Mouse (Mus musculus) embryonic facial prominence, embryonic 11.5 days (tissue): ENCODE data around the gene Rassf8. TPM values are rescaled to one million over a fixed set of nuclear protein-coding genes. Genes with fewer than 3 reads are reported as not detected.

ENCODE experiments used
- ATAC-seq: fragments of 200-750 bp; cut with Nextera tagmentation; replicated peaks from 2 replicates; pipeline ENCODE4 v1.8.0; 2017; ENCODE audit warnings: low read depth; ENCODE audit not compliant: insufficient number of reproducible peaks, low FRiP score, low TSS enrichment
- DNase-seq: peaks from one replicate; pipeline ENCODE4 v3.0.0-alpha.2; 2015; ENCODE audit warnings: low spot score
- H3K27ac ChIP-seq: fragments of 300-500 bp; sonication (generic); replicated peaks from 2 replicates; pipeline ENCODE4 v1.5.1; 2014; ENCODE audit warnings: mild to moderate bottlenecking, low read depth, low read length, control low read depth
- H3K27me3 ChIP-seq: fragments of 300-500 bp; sonication (generic); 2 replicates; pipeline ENCODE4 v1.6.1; 2014; ENCODE audit warnings: mild to moderate bottlenecking, low read length, moderate library complexity, mixed read lengths; ENCODE audit not compliant: control insufficient read depth, insufficient read depth
- H3K36me3 ChIP-seq: fragments of 300-500 bp; sonication (generic); replicated peaks from 2 replicates; pipeline ENCODE4 v1.6.1; 2014; ENCODE audit warnings: low read depth, mild to moderate bottlenecking, low read length, moderate library complexity, mixed read lengths; ENCODE audit not compliant: control insufficient read depth, insufficient read depth
- H3K4me1 ChIP-seq: fragments of 300-500 bp; sonication (generic); 2 replicates; pipeline ENCODE4 v1.6.1; 2014; ENCODE audit warnings: low read length, mixed read lengths; ENCODE audit not compliant: control insufficient read depth, insufficient read depth
- H3K4me2 ChIP-seq: fragments of 300-500 bp; sonication (generic); 2 replicates; pipeline ENCODE4 v1.6.1; 2014; ENCODE audit warnings: low read depth, mild to moderate bottlenecking, control low read depth, low read length, moderate library complexity
- H3K4me3 ChIP-seq: fragments of 300-500 bp; sonication (generic); 2 replicates; pipeline ENCODE4 v1.5.1; 2014; ENCODE audit warnings: low read depth, low read length, control low read depth
- H3K9ac ChIP-seq: fragments of 300-500 bp; sonication (generic); replicated peaks from 2 replicates; pipeline ENCODE4 v1.6.1; 2014; ENCODE audit warnings: mild to moderate bottlenecking, control low read depth, low read length
- H3K9me3 ChIP-seq: fragments of 300-500 bp; sonication (generic); replicated peaks from 2 replicates; pipeline ENCODE4 v1.6.1; 2016; ENCODE audit warnings: mild to moderate bottlenecking, low read length, inconsistent platforms, mixed read lengths; ENCODE audit not compliant: control insufficient read depth
- WGBS: fragments of 180-500 bp; shearing (Covaris S2); extraction: QIAGEN DNeasy Blood & Tissue Kit; methylation state at CpG from one replicate; pipeline ENCODE4 v1.1.7; 2014; 5-methylcytosine and 5-hydroxymethylcytosine counted together
- polyA plus RNA-seq: library from polyadenylated mRNA; unstranded; fragments of >200 nt; fragmentation: Nextera tagmentation; extraction: Ambion mirVana; gene quantifications from 2 replicates; pipeline ENCODE4 v1.2.1, GENCODE M21; 2014

The Rassf8 gene
- polyA plus RNA-seq, 1 experiment from 2014 or later = 8.2 TPM

GRCm38 (mm10) chr6:145845611-145846010 is 99.1 kb downstream of the Rassf8 start:
- H3K9me3 ChIP-seq = no peaks in the 10 kb centered on the region
- no peak overlapping the region for H3K4me3 ChIP-seq
- ATAC-seq = no peak

GRCm38 (mm10) chr6:145846076-145846475 is 99.5 kb downstream of the Rassf8 start:
- H3K4me2 ChIP-seq = no peak overlapping the region
- no peak overlapping the region for H3K27ac ChIP-seq
- no peak overlapping the region for H3K9ac ChIP-seq
- H3K36me3 ChIP-seq = no peaks in the 10 kb centered on the region
- 62% methylated on average over 1 of the region's 1 CpGs for WGBS
- ATAC-seq (no peak), DNase-seq (no peak)
- no peaks in the 10 kb centered on the region for H3K27me3 ChIP-seq
- no peak overlapping the region for H3K4me3 ChIP-seq
- no peaks in the 10 kb centered on the region for H3K4me1 ChIP-seq
- no peaks in the 10 kb centered on the region for H3K9me3 ChIP-seq

More at GRCm38 (mm10) chr6:145845611-145846010, 99.1 kb downstream of the Rassf8 start:
- H3K36me3 ChIP-seq = no peaks in the 10 kb centered on the region
- H3K4me1 ChIP-seq = no peaks in the 10 kb centered on the region
- H3K27ac ChIP-seq = no peak overlapping the region
- H3K27me3 ChIP-seq = no peaks in the 10 kb centered on the region
- WGBS = 81% methylated on average over 5 of the region's 5 CpGs
- no peak for DNase-seq
- no peak overlapping the region for H3K4me2 ChIP-seq
- no peak overlapping the region for H3K9ac ChIP-seq

- no peak overlapping the region for H3K4me3 ChIP-seq
Observed at GRCm38 (mm10) chr6:145846948-145847347, 100.4 kb downstream of the Rassf8 start.

GRCm38 (mm10) chr6:145847661-145848060 is 101.1 kb downstream of the Rassf8 start:
- Histone ChIP-seq H3K4me1 (no peaks in the 10 kb centered on the region), H3K9me3 (no peaks in the 10 kb centered on the region)

More at GRCm38 (mm10) chr6:145846948-145847347, 100.4 kb downstream of the Rassf8 start:
- H3K4me2 ChIP-seq = no peak overlapping the region
- no peak for DNase-seq
- no peaks in the 10 kb centered on the region for H3K9me3 ChIP-seq
- no peak overlapping the region for H3K27ac ChIP-seq
- no peaks in the 10 kb centered on the region for H3K27me3 ChIP-seq
- no peak for ATAC-seq
- H3K36me3 ChIP-seq = no peaks in the 10 kb centered on the region
- 91% methylated on average over 6 of the region's 6 CpGs for WGBS
- H3K4me1 ChIP-seq = no peaks in the 10 kb centered on the region
- H3K9ac ChIP-seq = no peak overlapping the region

GRCm38 (mm10) chr6:145850789-145851188 is 104.2 kb downstream of the Rassf8 start:
- H3K9ac ChIP-seq = no peak overlapping the region
- H3K36me3 ChIP-seq = no peaks in the 10 kb centered on the region
- H3K4me1 ChIP-seq = no peaks in the 10 kb centered on the region
- no peak; the same call in 1 of the 2 replicates for ATAC-seq
- WGBS = 59% methylated on average over 2 of the region's 2 CpGs
- no peak overlapping the region for H3K27ac ChIP-seq
- no peak overlapping the region for H3K4me2 ChIP-seq
- H3K4me3 ChIP-seq = no peak overlapping the region
- H3K27me3 ChIP-seq = no peaks in the 10 kb centered on the region
- H3K9me3 ChIP-seq = no peaks in the 10 kb centered on the region
- no peak for DNase-seq

More at GRCm38 (mm10) chr6:145847661-145848060, 101.1 kb downstream of the Rassf8 start:
- no peaks in the 10 kb centered on the region for H3K36me3 ChIP-seq
- DNase-seq (no peak), ATAC-seq (no peak)
- H3K27ac ChIP-seq = no peak overlapping the region
- no peak overlapping the region for H3K4me3 ChIP-seq
- 90% methylated on average over 8 of the region's 8 CpGs for WGBS
- no peak overlapping the region for H3K9ac ChIP-seq
- H3K4me2 ChIP-seq = no peak overlapping the region
- H3K27me3 ChIP-seq = no peaks in the 10 kb centered on the region

- H3K4me2 ChIP-seq = no peak overlapping the region
- H3K27ac ChIP-seq = no peak overlapping the region
- H3K4me1 ChIP-seq = 0 out of 2 replicates have a peak, but pooled peaks cover 3% of the 10 kb centered on the region
- WGBS = 78% methylated on average over 11 of the region's 11 CpGs
- H3K4me3 ChIP-seq = no peak overlapping the region
- no peak overlapping the region for H3K9ac ChIP-seq
- no peaks in the 10 kb centered on the region for H3K9me3 ChIP-seq
- H3K27me3 ChIP-seq = no peaks in the 10 kb centered on the region
- ATAC-seq = no peak
- DNase-seq = no peak
- no peaks in the 10 kb centered on the region for H3K36me3 ChIP-seq
Observed at GRCm38 (mm10) chr6:145851956-145852355, 105.4 kb downstream of the Rassf8 start.

- WGBS = 95% methylated on average over 7 of the region's 7 CpGs
- no peaks in the 10 kb centered on the region for H3K36me3 ChIP-seq
- 0 out of 2 replicates have a peak, but pooled peaks cover 3% of the 10 kb centered on the region for H3K4me1 ChIP-seq
Observed at GRCm38 (mm10) chr6:145852708-145853107, 106.2 kb downstream of the Rassf8 start.

GRCm38 (mm10) chr6:145853356-145854079 is 107.0 kb downstream of the Rassf8 start:
- H3K27me3 ChIP-seq = no peaks in the 10 kb centered on the region
- H3K27ac ChIP-seq = no peak overlapping the region
- no peaks in the 10 kb centered on the region for H3K9me3 ChIP-seq
- H3K4me3 ChIP-seq = no peak overlapping the region
- no peak for DNase-seq
- WGBS = 89% methylated on average over 10 of the region's 10 CpGs
- no peak for ATAC-seq
- 0 out of 2 replicates have a peak, but pooled peaks cover 3% of the 10 kb centered on the region for H3K4me1 ChIP-seq
- H3K9ac ChIP-seq = no peak overlapping the region
- no peak overlapping the region for H3K4me2 ChIP-seq
- no peaks in the 10 kb centered on the region for H3K36me3 ChIP-seq

More at GRCm38 (mm10) chr6:145852708-145853107, 106.2 kb downstream of the Rassf8 start:
- Histone ChIP-seq H3K27me3 (no peaks in the 10 kb centered on the region), H3K9me3 (no peaks in the 10 kb centered on the region), H3K4me3 (no peak overlapping the region), H3K9ac (no peak overlapping the region), H3K4me2 (no peak overlapping the region), H3K27ac (no peak overlapping the region)
- ATAC-seq (no peak), DNase-seq (no peak)
